Mouse (Mus musculus) ovary, adult 2 months (tissue): Measurements from ENCODE around the gene Rsph4a. TPM values are rescaled to one million over a fixed set of nuclear protein-coding genes. Genes with fewer than 3 reads are reported as not detected.

Experiments
- polyA plus RNA-seq: library from polyadenylated mRNA; depleted of rRNA; stranded (reverse); fragments of >200 nt; gene quantifications from 2 replicates; pipeline ENCODE4 v1.2.3, GENCODE M21; 2012; rRNA removed

The Rsph4a gene
- polyA plus RNA-seq = 0.87 and 0.91 TPM in 2 replicates

DNA sequence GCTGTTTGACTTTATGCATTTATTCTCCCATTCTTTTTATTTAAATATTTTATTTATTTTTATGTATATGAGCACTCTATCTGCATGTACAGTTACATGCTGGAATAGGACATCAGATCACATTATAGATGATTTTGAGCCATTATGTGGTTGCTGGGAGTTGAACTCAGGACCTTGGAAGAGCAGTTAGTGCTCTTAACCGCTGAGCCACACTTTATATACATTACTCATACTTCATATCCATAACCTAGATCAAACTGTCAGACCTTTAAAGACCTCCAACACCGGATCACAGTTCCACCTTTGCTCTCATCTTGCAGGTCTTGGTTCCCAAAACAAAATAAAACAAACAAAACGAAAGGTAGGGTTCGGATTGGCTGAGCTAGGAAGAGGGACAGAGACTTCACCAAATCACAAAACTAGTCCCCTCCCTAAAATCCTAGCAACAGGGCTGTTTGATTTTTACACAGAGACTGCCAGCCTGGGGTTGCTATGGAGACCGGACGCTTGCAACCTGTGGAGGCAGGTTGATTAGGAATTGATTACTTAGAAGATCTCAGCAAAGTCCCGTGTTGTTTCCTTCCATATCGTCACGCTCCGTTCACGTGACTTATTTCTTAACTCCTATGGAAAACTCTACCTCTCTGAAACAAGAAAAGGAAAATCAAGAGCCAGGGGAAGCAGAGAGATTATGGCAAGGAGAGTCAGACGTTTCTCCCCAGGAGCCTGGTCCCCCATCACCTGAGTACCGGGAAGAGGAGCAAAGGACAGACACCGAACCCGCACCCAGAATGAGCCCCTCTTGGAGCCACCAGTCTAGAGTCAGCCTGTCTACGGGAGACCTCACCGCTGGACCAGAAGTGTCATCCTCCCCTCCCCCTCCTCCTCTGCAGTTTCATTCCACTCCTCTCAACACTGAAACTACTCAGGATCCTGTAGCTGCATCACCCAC lies at the start of gene Rsph4a:
Rsph4a (plus strand) TSS at position 582 of the 952 bp plus-strand sequence.

DNA sequence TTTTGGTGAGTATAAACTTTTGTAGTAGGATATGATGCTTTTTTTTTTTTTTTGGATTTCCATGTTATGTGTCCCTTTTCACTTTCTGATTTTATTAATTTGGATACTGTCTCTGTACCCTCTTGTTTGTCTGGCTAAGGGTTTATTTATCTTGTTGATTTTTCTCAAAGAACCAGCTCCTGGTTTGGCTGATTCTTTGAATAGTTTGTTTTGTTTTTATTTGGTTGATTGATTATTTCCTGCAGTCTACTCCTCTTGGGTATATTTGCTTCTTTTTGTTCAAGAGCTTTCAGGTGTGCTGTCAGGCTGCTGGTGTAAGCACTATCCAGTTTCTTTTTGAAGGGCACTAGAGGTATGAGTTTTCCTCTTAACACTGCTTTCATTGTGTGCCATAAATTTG lies 47.5 kb upstream of the Rsph4a start, which contains the start of gene Sult3a1:
Sult3a1 (plus strand) TSS at position 301 of the 400 bp plus-strand sequence.

DNA sequence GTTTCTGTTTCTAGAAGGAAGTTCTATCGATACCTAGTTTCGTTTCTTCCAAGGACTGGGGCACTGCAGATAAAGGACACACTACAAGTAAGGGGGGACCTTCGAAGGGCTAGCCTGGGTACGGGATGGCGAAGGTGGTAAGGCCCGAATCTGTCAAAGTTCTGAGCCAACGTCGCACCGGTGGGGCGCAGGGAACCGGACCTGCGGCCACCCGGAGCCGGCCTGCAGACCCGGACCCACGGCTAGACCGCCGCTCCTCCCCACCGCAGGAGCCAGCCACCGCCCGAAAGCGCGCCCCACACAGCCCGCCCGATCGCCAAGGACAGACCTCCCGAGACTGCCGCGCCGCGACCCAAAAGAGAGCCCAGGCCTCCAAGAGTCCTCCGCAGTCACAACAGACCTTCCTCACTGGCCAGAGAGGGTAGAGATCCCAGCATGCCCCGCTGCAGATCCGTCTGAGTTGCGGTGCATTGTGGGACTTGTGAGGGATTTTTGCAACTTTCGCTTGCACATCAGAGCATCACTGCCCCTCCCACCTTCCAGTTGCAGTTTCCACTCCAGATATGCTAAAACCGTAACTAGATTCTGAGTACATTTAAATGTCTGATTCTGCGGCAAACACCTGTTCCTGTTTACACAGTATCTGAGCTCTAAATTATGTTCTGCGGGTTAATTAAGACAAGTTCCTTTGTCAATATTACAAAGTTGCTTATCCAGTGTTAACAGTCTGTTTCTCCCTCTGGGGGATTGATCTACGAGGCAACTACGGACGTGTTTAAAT lies 46.1 kb downstream of the Rsph4a start, which contains the start of gene Zup1:
Zup1 (minus strand) TSS at position 467 of the 781 bp plus-strand sequence.

Other genes starting within 250 kb of the Rsph4a start
- not detected in 2 replicates for gene Sult3a2, start 118.4 kb upstream of the Rsph4a start, polyA plus RNA-seq
- not detected in 2 replicates for gene Sult3a1, start 47.4 kb upstream of the Rsph4a start, polyA plus RNA-seq
- 4.3 and 4.9 TPM in 2 replicates for gene Zup1, start 46.2 kb downstream of the Rsph4a start, polyA plus RNA-seq
- 61.2 and 106 TPM in 2 replicates for gene Rwdd1, start 114.5 kb downstream of the Rsph4a start, polyA plus RNA-seq
- gene Trappc3l, start 132.5 kb downstream of the Rsph4a start, polyA plus RNA-seq = 0.12 TPM in 1 of 2 replicates, not detected in the other
- not detected in 2 replicates for gene Calhm4, start 139.2 kb downstream of the Rsph4a start, polyA plus RNA-seq
- gene Calhm5, start 191.4 kb downstream of the Rsph4a start, polyA plus RNA-seq = 0.36 and 0.39 TPM in 2 replicates
- gene Calhm6, start 222.9 kb downstream of the Rsph4a start, polyA plus RNA-seq = 3.8 and 5.6 TPM in 2 replicates